Mouse (Mus musculus) NIH3T3 (cell line): Measurements from ENCODE around the gene Gm27027.

Source experiments
- DNase-seq: peaks from one replicate; pipeline ENCODE4 v3.0.0-alpha.2; 2012; ENCODE audit warnings: low read depth

Gm27027 gene

GRCm38 (mm10) chr2:93927701-93928437, 68.3 kb downstream of the Gm27027 start:
- DNase-seq, result peak; percentile 65

DNA sequence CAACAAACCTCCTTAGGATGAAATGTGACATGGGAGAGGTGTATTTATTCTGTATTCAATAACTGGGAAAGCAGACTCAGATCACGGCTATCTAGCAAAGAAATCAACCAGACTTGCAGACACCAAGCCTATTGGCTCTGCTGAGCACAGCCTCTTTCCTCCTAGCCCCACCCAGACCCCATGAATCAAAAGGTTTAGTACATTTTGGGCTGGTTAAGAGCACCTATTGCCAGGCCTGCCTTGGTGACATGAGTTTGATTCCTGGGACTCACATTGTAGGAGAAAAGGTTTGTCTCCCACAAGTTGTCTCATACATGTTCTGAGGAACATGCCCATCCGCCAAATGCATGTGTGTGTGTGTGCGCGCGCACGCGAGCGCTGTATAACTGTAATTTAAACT, 70.0 kb downstream of the Gm27027 start:
- no peak for DNase-seq

- no peak for DNase-seq
Measured at GRCm38 (mm10) chr2:93919093-93919492, 77.1 kb downstream of the Gm27027 start.

- no peak for DNase-seq
Measured at GRCm38 (mm10) chr2:93913552-93913951, 82.6 kb downstream of the Gm27027 start.

DNA sequence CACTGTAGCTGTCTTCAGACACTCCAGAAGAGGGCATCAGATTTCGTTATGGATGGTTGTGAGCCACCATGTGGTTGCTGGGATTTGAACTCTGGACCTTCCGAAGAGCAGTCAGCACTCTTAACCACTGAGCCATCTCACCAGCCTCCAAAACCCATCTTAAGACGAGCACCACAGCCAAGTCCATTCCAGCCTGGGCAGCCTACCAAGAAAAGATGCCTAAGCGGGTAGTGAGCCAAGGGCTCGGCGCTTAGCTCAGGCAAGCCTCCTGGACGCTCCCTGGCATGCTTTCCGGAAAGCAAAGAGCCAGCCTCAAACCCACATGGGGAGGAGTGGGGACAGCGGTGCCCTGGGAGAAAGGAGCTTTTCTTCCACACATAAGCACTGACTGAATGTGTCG, 84.2 kb downstream of the Gm27027 start:
- peak; percentile 76 for DNase-seq

- peak; percentile 14 for DNase-seq
Measured at GRCm38 (mm10) chr2:93909716-93910115, 86.4 kb downstream of the Gm27027 start.

DNA sequence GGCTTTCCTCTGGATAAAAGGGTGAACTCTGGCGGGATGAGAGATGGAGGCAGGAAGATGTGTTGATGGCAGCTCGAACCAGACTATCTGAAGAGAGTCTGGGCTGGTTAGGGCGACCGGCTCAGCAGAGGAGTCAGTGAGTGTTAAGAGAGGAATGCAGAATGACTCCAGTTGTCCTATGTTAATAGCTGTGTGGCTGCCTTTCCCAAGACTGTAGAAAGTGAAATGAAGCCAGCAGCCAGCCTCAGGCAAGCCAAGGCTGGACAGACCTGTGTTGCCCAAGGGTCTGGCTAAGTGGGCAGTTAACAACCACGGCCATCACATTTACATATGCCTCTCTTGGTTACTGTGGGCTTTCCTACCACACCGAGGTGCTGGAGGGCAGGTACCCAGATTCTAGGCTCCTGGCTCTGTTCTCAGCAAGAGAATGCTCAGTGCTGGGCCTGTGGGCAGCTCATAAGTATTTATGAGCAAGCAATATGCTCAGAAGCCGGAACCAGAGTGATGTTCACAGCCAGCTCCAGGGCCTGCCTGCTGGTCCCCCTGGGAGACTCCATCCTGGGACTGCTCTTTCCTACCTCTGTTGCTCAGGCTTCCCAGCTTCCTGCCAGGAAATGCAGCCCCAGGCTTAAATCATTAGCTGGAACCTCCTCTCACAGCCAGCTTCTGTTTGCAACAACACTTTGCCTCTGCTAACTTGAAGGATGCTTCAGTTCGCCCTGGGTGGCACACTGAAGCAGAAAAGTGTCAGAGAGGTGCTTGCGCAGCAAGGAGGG, 88.4 kb downstream of the Gm27027 start:
- peak; percentile 61 for DNase-seq
